16 mouse cellular contexts compared by ENCODE assay signal in genomic region chr1:158852836-158853567, GRCm38 (mm10).
A peak's percentile ranks its signal among the peaks of the same experiment; 100 is the strongest.
DNase-seq lines count a peak whose midpoint lies in the region; ATAC-seq and TF ChIP-seq lines count a peak whose summit lies in the region.
"Had no signal": no experiment of that assay in that cellular context is flagged by ENCODE, and none has a peak within 500 bp of the region (broad histone marks: within the 10 kb centered on the region; RNA-seq: fewer than 3 reads in every experiment).

No protein-coding gene starts in this region.

- no peaks in the 10 kb centered on the region for H3K36me3 ChIP-seq in stomach, postnatal 0 days (ENCODE audit: control insufficient read depth, insufficient read depth, low read length)
- H3K36me3 ChIP-seq: limb, embryonic 13.5 days; liver, embryonic 15.5 days; stomach, embryonic 15.5 days had no signal

- no peaks in the 10 kb centered on the region for H3K4me1 ChIP-seq in stomach, postnatal 0 days (replicated peaks; ENCODE audit: control insufficient read depth, insufficient read depth)
- H3K4me1 ChIP-seq: liver, embryonic 15.5 days had no signal

- H3K27ac ChIP-seq in stomach, postnatal 0 days (replicated peaks), result no peak overlapping the region
- H3K27ac ChIP-seq: heart, adult 2 months; limb, embryonic 13.5 days; liver, embryonic 15.5 days; stomach, embryonic 15.5 days had no signal

- H3K9me3 ChIP-seq in stomach, postnatal 0 days (ENCODE audit: control insufficient read depth, low read length), result no peaks in the 10 kb centered on the region
- H3K9me3 ChIP-seq: limb, embryonic 13.5 days; liver, embryonic 15.5 days; stomach, embryonic 15.5 days had no signal

- H3K4me2 ChIP-seq in stomach, postnatal 0 days (replicated peaks; ENCODE audit: low read depth), result no peak overlapping the region
- H3K4me2 ChIP-seq: limb, embryonic 13.5 days; liver, embryonic 15.5 days; stomach, embryonic 15.5 days had no signal

- H3K9ac ChIP-seq in stomach, postnatal 0 days (ENCODE audit: low read length), result no peak overlapping the region
- H3K9ac ChIP-seq: limb, embryonic 13.5 days; liver, embryonic 15.5 days; stomach, embryonic 15.5 days had no signal

- H3K27me3 ChIP-seq in stomach, postnatal 0 days (ENCODE audit: control insufficient read depth, insufficient read depth, low read length), result no peaks in the 10 kb centered on the region
- H3K27me3 ChIP-seq: liver, embryonic 15.5 days; stomach, embryonic 15.5 days had no signal

- peak; percentile 76; the same call in 1 of the 2 replicates for ATAC-seq in stomach, postnatal 0 days (ENCODE audit: low FRiP score, low TSS enrichment)
- ATAC-seq: forebrain, embryonic 16.5 days; midbrain, embryonic 16.5 days had no signal

- TF ChIP-seq CTCF in stomach, postnatal 0 days (IDR thresholded peaks at IDR 0.05; ENCODE audit: low read depth), result no peak

- no peak for TF ChIP-seq EP300 in stomach, postnatal 0 days (optimal IDR thresholded peaks at IDR 0.05)

- 36% methylated on average over 14 of the region's 14 CpGs for WGBS in stomach, postnatal 0 days

- peak; percentile 17 to 22 for DNase-seq in adrenal gland, adult (ENCODE audit: inconsistent age in 2 of 2, low spot score in 1 of 2)
- no peak for DNase-seq in adrenal gland, postnatal 36 days
- DNase-seq in heart, adult 9 months (ENCODE audit: low spot score in 2 of 2), result peak; percentile 11 to 32
- no peak for DNase-seq in heart, postnatal 4 days
- peak; percentile 4 for DNase-seq in urinary bladder, postnatal 14 days (ENCODE audit: low spot score)
- DNase-seq in urinary bladder, postnatal 4 days (ENCODE audit: low spot score in 2 of 2), result no peak
- peak; percentile 13 for DNase-seq in stomach, postnatal 0 days (ENCODE audit: low spot score)
- no peak for DNase-seq in layer of hippocampus, postnatal 14 days (ENCODE audit: low spot score in 2 of 2)
- DNase-seq: adrenal gland, postnatal 10 days; cerebellum, adult 9-10 months had no signal

- H3K4me3 ChIP-seq in stomach, postnatal 0 days (ENCODE audit: low read depth, low read length), result no peak overlapping the region
- H3K4me3 ChIP-seq: heart, adult 2 months; limb, embryonic 13.5 days; liver, embryonic 15.5 days; stomach, embryonic 15.5 days had no signal

Comparison
In these comparisons a context has a peak if more than half of its experiments do, and no peak if none do; other contexts are left out.
1. DNase-seq: peak in adrenal gland, adult (2 of 2), heart, adult 9 months (2 of 2), urinary bladder, postnatal 14 days (single experiment) and stomach, postnatal 0 days (single experiment); none in adrenal gland, postnatal 36 days (0 of 2), heart, postnatal 4 days (single experiment), urinary bladder, postnatal 4 days (0 of 2) and layer of hippocampus, postnatal 14 days (0 of 2).